Mouse (Mus musculus) CH12.LX (cell line): Measurements from ENCODE around the gene Ube2n. TPM values are rescaled to one million over a fixed set of nuclear protein-coding genes. Genes with fewer than 3 reads are reported as not detected.
A peak's percentile ranks its signal among the peaks of the same experiment; 100 is the strongest.

Experiments
- DNase-seq: peaks from one replicate; pipeline ENCODE4 v3.0.0-alpha.2; 2013; ENCODE audit errors: extremely low read depth
- H3K27ac ChIP-seq: 2 replicates; pipeline ENCODE4 v1.5.1; 2012; ENCODE audit warnings: low read depth, mild to moderate bottlenecking, control low read depth, moderate library complexity; ENCODE audit not compliant: insufficient read depth
- H3K27me3 ChIP-seq: replicated peaks from 2 replicates; pipeline ENCODE3; 2012; ENCODE audit warnings: inconsistent platforms
- H3K36me3 ChIP-seq, 2 experiments: replicated peaks in 1 of 2; 2 replicates each; pipeline versions ENCODE3 to v1.6.1; 2012; ENCODE audit warnings: inconsistent platforms in 1 of 2, low read length in 1 of 2, mild to moderate bottlenecking in 1 of 2, mixed read lengths in 1 of 2, moderate library complexity in 1 of 2; ENCODE audit not compliant: control insufficient read depth in 1 of 2, insufficient read depth in 1 of 2
- H3K4me1 ChIP-seq, 2 experiments: 2 replicates each; pipeline ENCODE4 v1.6.1; 2012; ENCODE audit warnings: inconsistent platforms in 1 of 2, moderate library complexity in 1 of 2; ENCODE audit not compliant: insufficient read depth in 2 of 2, control insufficient read depth in 1 of 2
- H3K4me2 ChIP-seq: 2 replicates; pipeline ENCODE4 v1.6.1; 2012; ENCODE audit warnings: low read depth, mild to moderate bottlenecking, control low read depth; ENCODE audit not compliant: poor library complexity, insufficient read depth, severe bottlenecking
- H3K4me3 ChIP-seq, 3 experiments: fragments of 150-350 bp in 1 of 3; sonication (generic) in 1 of 3; replicated peaks in 1 of 3; 2 replicates each; pipeline versions ENCODE3 to v1.5.1; 2011 to 2012; ENCODE audit warnings: low read depth in 2 of 3, low read length in 2 of 3, mild to moderate bottlenecking in 2 of 3, moderate library complexity in 2 of 3, control low read depth in 1 of 3, improper control_type of control experiment in 1 of 3, inconsistent platforms in 1 of 3, mixed read lengths in 1 of 3; ENCODE audit not compliant: poor library complexity in 1 of 3
- H3K79me2 ChIP-seq: replicated peaks from 2 replicates; pipeline ENCODE4 v1.6.1; 2012; ENCODE audit warnings: mild to moderate bottlenecking, moderate library complexity; ENCODE audit not compliant: control insufficient read depth, poor library complexity, insufficient read depth, severe bottlenecking; ENCODE audit errors: extremely low read depth
- H3K9ac ChIP-seq: 2 replicates; pipeline ENCODE4 v1.6.1; 2012; ENCODE audit warnings: low read depth, mild to moderate bottlenecking, control low read depth, moderate library complexity; ENCODE audit not compliant: insufficient read depth
- H3K9me3 ChIP-seq: replicated peaks from 2 replicates; pipeline ENCODE3; 2012; ENCODE audit warnings: low read length, inconsistent platforms, mixed read lengths
- BHLHE40 ChIP-seq: IDR thresholded peaks from 2 replicates; pipeline ENCODE4 v1.6.1; 2011; ENCODE audit warnings: mild to moderate bottlenecking, low read depth, low read length, improper control_type of control experiment
- CHD1 ChIP-seq: IDR thresholded peaks from 2 replicates; pipeline ENCODE4 v1.6.1; 2012; ENCODE audit warnings: low read depth, low read length, improper control_type of control experiment, inconsistent platforms
- CHD2 ChIP-seq: IDR thresholded peaks from 2 replicates; pipeline ENCODE4 v1.6.1; 2011; ENCODE audit warnings: low read length, improper control_type of control experiment
- E2F4 ChIP-seq: IDR thresholded peaks from 2 replicates; pipeline ENCODE4 v1.6.1; 2011; ENCODE audit warnings: low read depth, low read length, improper control_type of control experiment; ENCODE audit not compliant: insufficient replicate concordance
- ELF1 ChIP-seq: IDR thresholded peaks from 2 replicates; pipeline ENCODE4 v1.6.1; 2014; ENCODE audit warnings: low read depth, mild to moderate bottlenecking, inconsistent platforms, low read length, improper control_type of control experiment
- EP300 ChIP-seq: IDR thresholded peaks from 2 replicates; pipeline ENCODE4 v1.6.1; 2011; ENCODE audit warnings: low read length, improper control_type of control experiment
- ETS1 ChIP-seq: conservative IDR thresholded peaks from 2 replicates; pipeline ENCODE4 v1.6.1; 2012; ENCODE audit warnings: low read depth, mild to moderate bottlenecking, inconsistent platforms, low read length, improper control_type of control experiment, moderate library complexity
- GABPA ChIP-seq: IDR thresholded peaks from 2 replicates; pipeline ENCODE4 v1.6.1; 2012; ENCODE audit warnings: low read depth, low read length, improper control_type of control experiment, inconsistent platforms; ENCODE audit not compliant: insufficient replicate concordance
- IRF4 ChIP-seq: IDR thresholded peaks from 2 replicates; pipeline ENCODE4 v1.6.1; 2014; ENCODE audit warnings: low read depth, mild to moderate bottlenecking, inconsistent platforms, low read length, improper control_type of control experiment
- JUN ChIP-seq: IDR thresholded peaks from 2 replicates; pipeline ENCODE4 v1.6.1; 2011; ENCODE audit warnings: low read depth, mild to moderate bottlenecking, low read length, improper control_type of control experiment, moderate library complexity; ENCODE audit not compliant: insufficient read depth
- JUND ChIP-seq: conservative IDR thresholded peaks from 2 replicates; pipeline ENCODE4 v1.6.1; 2011; ENCODE audit warnings: low read depth, low read length, improper control_type of control experiment
- KAT2A ChIP-seq: IDR thresholded peaks from 2 replicates; pipeline ENCODE4 v1.6.1; 2012; ENCODE audit warnings: low read length, improper control_type of control experiment, inconsistent platforms; ENCODE audit not compliant: insufficient replicate concordance
- MAFK ChIP-seq: IDR thresholded peaks from 2 replicates; pipeline ENCODE4 v1.6.1; 2011; ENCODE audit warnings: low read length, improper control_type of control experiment; ENCODE audit not compliant: insufficient replicate concordance
- MAX ChIP-seq: IDR thresholded peaks from 2 replicates; pipeline ENCODE4 v1.6.1; 2011; ENCODE audit warnings: low read length, improper control_type of control experiment
- MAZ ChIP-seq: IDR thresholded peaks from 2 replicates; pipeline ENCODE4 v1.6.1; 2012; ENCODE audit warnings: low read depth, mild to moderate bottlenecking, inconsistent platforms, low read length, improper control_type of control experiment, moderate library complexity
- MEF2A ChIP-seq: IDR thresholded peaks from 2 replicates; pipeline ENCODE4 v1.6.1; 2014; ENCODE audit warnings: low read depth, mild to moderate bottlenecking, inconsistent platforms, low read length, improper control_type of control experiment, borderline replicate concordance
- MYC ChIP-seq: IDR thresholded peaks from 2 replicates; pipeline ENCODE4 v1.6.1; 2011; ENCODE audit warnings: low read depth, mild to moderate bottlenecking, improper control_type of control experiment, low read length
- NELFE ChIP-seq: IDR thresholded peaks from 2 replicates; pipeline ENCODE4 v1.6.1; 2011; ENCODE audit warnings: low read depth, low read length, improper control_type of control experiment
- NRF1 ChIP-seq: IDR thresholded peaks from 2 replicates; pipeline ENCODE4 v1.6.1; 2014; ENCODE audit warnings: low read depth, mild to moderate bottlenecking, inconsistent platforms, low read length, improper control_type of control experiment, moderate library complexity
- POLR2A ChIP-seq: IDR thresholded peaks from 2 replicates; pipeline ENCODE4 v1.6.1; 2011; ENCODE audit warnings: low read depth, mild to moderate bottlenecking, improper control_type of control experiment, low read length
- RCOR1 ChIP-seq: conservative IDR thresholded peaks from 2 replicates; pipeline ENCODE4 v1.6.1; 2012; ENCODE audit warnings: low read depth, mild to moderate bottlenecking, inconsistent platforms, low read length, improper control_type of control experiment
- SIN3A ChIP-seq: IDR thresholded peaks from 2 replicates; pipeline ENCODE4 v1.6.1; 2012; ENCODE audit warnings: low read length, improper control_type of control experiment, inconsistent platforms
- SMC3 ChIP-seq: IDR thresholded peaks from 2 replicates; pipeline ENCODE4 v1.6.1; 2011; ENCODE audit warnings: low read depth, low read length, improper control_type of control experiment
- TCF12 ChIP-seq: IDR thresholded peaks from 2 replicates; pipeline ENCODE4 v1.6.1; 2014; ENCODE audit warnings: low read depth, mild to moderate bottlenecking, inconsistent platforms, low read length, improper control_type of control experiment
- USF1 ChIP-seq: IDR thresholded peaks from 2 replicates; pipeline ENCODE4 v1.6.1; 2014; ENCODE audit warnings: low read depth, mild to moderate bottlenecking, inconsistent platforms, low read length, improper control_type of control experiment
- ZC3H11A ChIP-seq: IDR thresholded peaks from 2 replicates; pipeline ENCODE4 v1.6.1; 2012; ENCODE audit warnings: low read depth, mild to moderate bottlenecking, inconsistent platforms, low read length, improper control_type of control experiment
- ZMIZ1 ChIP-seq: IDR thresholded peaks from 2 replicates; pipeline ENCODE4 v1.6.1; 2012; ENCODE audit warnings: low read depth, mild to moderate bottlenecking, inconsistent platforms, low read length, improper control_type of control experiment
- ZNF384 ChIP-seq: IDR thresholded peaks from 2 replicates; pipeline ENCODE4 v1.6.1; 2012; ENCODE audit warnings: low read depth, low read length, improper control_type of control experiment, inconsistent platforms
- dilution Hi-C: fragments of 300-500 bp; cut with MboI; formaldehyde crosslinking; loops from 2 replicates; pipeline ENCODE4 v1.14.3; 2020; ENCODE audit warnings: low sequenced_read_pairs; ENCODE audit not compliant: extremely low pct_unique_long_range_greater_than_20kb, extremely low pct_ligation_motif_present
- in situ Hi-C: fragments of 300-500 bp; cut with MboI; formaldehyde crosslinking; loops from 3 replicates; pipeline ENCODE4 v1.14.3; 2019; ENCODE audit warnings: low sequenced_read_pairs, low pct_ligation_motif_present, low pct_unique_long_range_greater_than_20kb, mixed read lengths
- polyA plus RNA-seq: library from polyadenylated mRNA; unstranded; fragments of >175 nt; gene quantifications from 2 replicates; pipeline ENCODE4 v1.2.1, GENCODE M21; 2012; ENCODE audit warnings: low read depth; ENCODE audit not compliant: insufficient read length
- total RNA-seq, 2 experiments: library from RNA; depleted of rRNA; stranded (reverse); fragments of 300-350 nt in 1 of 2; fragments of >200 nt in 1 of 2; gene quantifications; 2 replicates each; pipeline ENCODE4 v1.2.3; 2012 to 2014

The Ube2n gene
- total and polyA plus RNA-seq, 3 experiments = 71.9 to 265 (median 237) TPM

- no peak for DNase-seq
- H3K9me3 ChIP-seq = no peaks in the 10 kb centered on the region
- no peaks in the 10 kb centered on the region for H3K27me3 ChIP-seq
- dilution Hi-C loops (no loop called here), in situ Hi-C loops (no loop called here)
- no peak overlapping the region for H3K4me3 ChIP-seq
- no peak overlapping the region for H3K4me2 ChIP-seq
- no peak overlapping the region for H3K9ac ChIP-seq
- peaks cover 12 to 47% of the 10 kb centered on the region in 2 experiments for H3K4me1 ChIP-seq
- H3K36me3 ChIP-seq = no peaks in the 10 kb centered on the region
- H3K27ac ChIP-seq = no peak overlapping the region
- TF ChIP-seq E2F4 = no peak
- TF ChIP-seq NRF1 = no peak
- no peak for TF ChIP-seq SIN3A
- H3K79me2 ChIP-seq = no peaks in the 10 kb centered on the region; the same call in 1 of the 2 replicates
Measured at GRCm38 (mm10) chr10:95471186-95471585, 43.8 kb upstream of the Ube2n start.

- peaks cover 10 to 47% of the 10 kb centered on the region in 2 experiments for H3K4me1 ChIP-seq
- H3K4me3 ChIP-seq = peak overlapping the region in 1 of 3 experiments; percentile 37
- in situ Hi-C loops = no loop called here
- no peaks in the 10 kb centered on the region for H3K27me3 ChIP-seq
- dilution Hi-C loops = no loop called here
- H3K4me2 ChIP-seq = no peak overlapping the region
- TF ChIP-seq ZMIZ1 (no peak), MEF2A (peak; percentile 87), MYC (no peak), SIN3A (no peak), KAT2A (no peak), ETS1 (peak; percentile 82), MAZ (0 out of 2 replicates have a peak, but pooled peaks have one; percentile 37), ELF1 (no peak), CHD2 (no peak; the same call in 1 of the 2 replicates), RCOR1 (peak; percentile 51; the same call in 1 of the 2 replicates), USF1 (no peak), ZC3H11A (no peak), IRF4 (peak; percentile 81), SMC3 (no peak), POLR2A (no peak), NELFE (no peak), BHLHE40 (peak; percentile 59), EP300 (peak; percentile 84), CHD1 (no peak), JUN (peak; percentile 67), MAFK (peak; percentile 43; the same call in 1 of the 2 replicates), ZNF384 (peak; percentile 71), MAX (no peak), JUND (peak; percentile 72; the same call in 1 of the 2 replicates), GABPA (no peak), TCF12 (peak; percentile 79)
- no peaks in the 10 kb centered on the region; the same call in 1 of the 2 replicates for H3K79me2 ChIP-seq
- H3K9me3 ChIP-seq = no peaks in the 10 kb centered on the region
- no peak overlapping the region for H3K27ac ChIP-seq
- DNase-seq = peak; percentile 74
- H3K9ac ChIP-seq = no peak overlapping the region
- H3K36me3 ChIP-seq = no peaks in the 10 kb centered on the region
Measured at GRCm38 (mm10) chr10:95471889-95472547, 42.9 kb upstream of the Ube2n start.
